Mouse (Mus musculus) lung, embryonic 14.5 days (tissue): Measurements from ENCODE around the gene Adgrg3. TPM values are rescaled to one million over a fixed set of nuclear protein-coding genes. Genes with fewer than 3 reads are reported as not detected.

Experiments used
- ATAC-seq: fragments of 200-750 bp; cut with Nextera tagmentation; 2 replicates; pipeline ENCODE4 v1.8.0; 2017; ENCODE audit warnings: mild to moderate bottlenecking, moderate TSS enrichment, moderate library complexity; ENCODE audit not compliant: insufficient read depth
- DNase-seq: peaks from one replicate; pipeline ENCODE4 v3.0.0-alpha.2; 2015
- H3K27ac ChIP-seq: fragments of 300-500 bp; sonication (generic); 2 replicates; pipeline ENCODE4 v1.5.1; 2014; ENCODE audit warnings: low read depth, mild to moderate bottlenecking, moderate library complexity
- H3K27me3 ChIP-seq: fragments of 300-500 bp; sonication (generic); 2 replicates; pipeline ENCODE4 v1.6.1; 2014; ENCODE audit warnings: low read length, control low read depth; ENCODE audit not compliant: insufficient read depth
- H3K36me3 ChIP-seq: fragments of 300-500 bp; sonication (generic); 2 replicates; pipeline ENCODE4 v1.6.1; 2014; ENCODE audit warnings: control low read depth; ENCODE audit not compliant: insufficient read depth
- H3K4me1 ChIP-seq: fragments of 300-500 bp; sonication (generic); 2 replicates; pipeline ENCODE4 v1.6.1; 2014; ENCODE audit warnings: antibody characterized with exemption, control low read depth; ENCODE audit not compliant: insufficient read depth
- H3K4me2 ChIP-seq: fragments of 300-500 bp; sonication (generic); 2 replicates; pipeline ENCODE4 v1.6.1; 2014; ENCODE audit warnings: mild to moderate bottlenecking
- H3K4me3 ChIP-seq: fragments of 300-500 bp; sonication (generic); 2 replicates; pipeline ENCODE4 v1.5.1; 2014; ENCODE audit warnings: low read depth, low read length
- H3K9ac ChIP-seq: fragments of 300-500 bp; sonication (generic); 2 replicates; pipeline ENCODE4 v1.6.1; 2014
- H3K9me3 ChIP-seq: fragments of 300-500 bp; sonication (generic); 2 replicates; pipeline ENCODE4 v1.6.1; 2016; ENCODE audit warnings: low read depth, low read length, control low read depth
- CTCF ChIP-seq: IDR thresholded peaks from 2 replicates; pipeline ENCODE4 v1.5.1; 2016; ENCODE audit warnings: antibody characterized with exemption, low read depth
- WGBS: fragments of 180-500 bp; shearing (Covaris S2); extraction: QIAGEN DNeasy Blood & Tissue Kit; methylation state at CpG from one replicate; pipeline ENCODE4 v1.1.7; 2014; 5-methylcytosine and 5-hydroxymethylcytosine counted together
- polyA plus RNA-seq: library from polyadenylated mRNA; unstranded; fragments of >200 nt; fragmentation: Nextera tagmentation; extraction: Ambion mirVana; gene quantifications from 2 replicates; pipeline ENCODE4 v1.2.1, GENCODE M21; 2014

The Adgrg3 gene
- polyA plus RNA-seq, 1 experiment from 2014 or later: 4.0 TPM

- DNase-seq: peak; percentile 88
- no peaks in the 10 kb centered on the region for H3K27me3 ChIP-seq
- TF ChIP-seq CTCF: peak; percentile 99
- H3K9ac ChIP-seq: no peak overlapping the region
- peaks cover 4% of the 10 kb centered on the region; the same call in 1 of the 2 replicates for H3K4me1 ChIP-seq
- H3K4me3 ChIP-seq: no peak overlapping the region
- no peak overlapping the region for H3K4me2 ChIP-seq
- ATAC-seq: peak; percentile 70
- peaks cover 12% of the 10 kb centered on the region for H3K36me3 ChIP-seq
- no peak overlapping the region for H3K27ac ChIP-seq
- 8% methylated on average over 7 of the region's 7 CpGs for WGBS
- no peaks in the 10 kb centered on the region for H3K9me3 ChIP-seq
Measured at GRCm38 (mm10) chr8:95001655-95002054, 15.8 kb upstream of the Adgrg3 start.

GRCm38 (mm10) chr8:95002089-95002655 lies 15.3 kb upstream of the Adgrg3 start:
- H3K9ac ChIP-seq: no peak overlapping the region
- H3K4me3 ChIP-seq: no peak overlapping the region
- 0 out of 2 replicates have a peak, but pooled peaks have one; percentile 2 for ATAC-seq
- H3K27ac ChIP-seq: no peak overlapping the region
- TF ChIP-seq CTCF: no peak
- WGBS: 48% methylated on average over 8 of the region's 8 CpGs
- peaks cover 12% of the 10 kb centered on the region for H3K36me3 ChIP-seq
- H3K27me3 ChIP-seq: no peaks in the 10 kb centered on the region
- H3K4me1 ChIP-seq: peaks cover 4% of the 10 kb centered on the region; the same call in 1 of the 2 replicates
- H3K9me3 ChIP-seq: no peaks in the 10 kb centered on the region
- no peak for DNase-seq
- no peak overlapping the region for H3K4me2 ChIP-seq

- peaks cover 26% of the 10 kb centered on the region; the same call in 1 of the 2 replicates for H3K36me3 ChIP-seq
- H3K4me2 ChIP-seq: no peak overlapping the region
- DNase-seq (no peak), ATAC-seq (no peak)
- no peak overlapping the region for H3K4me3 ChIP-seq
- no peaks in the 10 kb centered on the region for H3K9me3 ChIP-seq
- no peak overlapping the region for H3K27ac ChIP-seq
- WGBS: 78% methylated on average over 15 of the region's 15 CpGs
- H3K9ac ChIP-seq: no peak overlapping the region
- no peaks in the 10 kb centered on the region for H3K27me3 ChIP-seq
- no peaks in the 10 kb centered on the region for H3K4me1 ChIP-seq
- no peak for TF ChIP-seq CTCF
Measured at GRCm38 (mm10) chr8:95012442-95012919, 5.0 kb upstream of the Adgrg3 start.

GRCm38 (mm10) chr8:95015866-95016265 lies 1.6 kb upstream of the Adgrg3 start:
- H3K4me1 ChIP-seq: no peaks in the 10 kb centered on the region
- no peak overlapping the region for H3K27ac ChIP-seq
- no peak overlapping the region for H3K4me3 ChIP-seq
- WGBS: 68% methylated on average over 4 of the region's 4 CpGs
- H3K36me3 ChIP-seq: peaks cover 10% of the 10 kb centered on the region; the same call in 1 of the 2 replicates
- no peak for TF ChIP-seq CTCF
- H3K4me2 ChIP-seq: no peak overlapping the region
- DNase-seq (no peak), ATAC-seq (no peak)
- no peaks in the 10 kb centered on the region for H3K27me3 ChIP-seq
- H3K9ac ChIP-seq: no peak overlapping the region
- no peaks in the 10 kb centered on the region for H3K9me3 ChIP-seq

- DNase-seq: no peak
Measured at GRCm38 (mm10) chr8:95016684-95017083, 808 bp upstream of the Adgrg3 start.

GRCm38 (mm10) chr8:95017969-95018635 lies 610 bp downstream of the Adgrg3 start:
- Histone ChIP-seq H3K9ac (no peak overlapping the region), H3K9me3 (no peaks in the 10 kb centered on the region), H3K4me2 (no peak overlapping the region), H3K27ac (no peak overlapping the region), H3K27me3 (no peaks in the 10 kb centered on the region), H3K36me3 (no peaks in the 10 kb centered on the region), H3K4me3 (no peak overlapping the region), H3K4me1 (no peaks in the 10 kb centered on the region)
- DNase-seq: no peak
- WGBS: 56% methylated on average over 9 of the region's 9 CpGs
- no peak for TF ChIP-seq CTCF
- no peak for ATAC-seq

More at GRCm38 (mm10) chr8:95016684-95017083, 808 bp upstream of the Adgrg3 start:
- Histone ChIP-seq H3K9me3 (no peaks in the 10 kb centered on the region), H3K9ac (no peak overlapping the region), H3K4me3 (no peak overlapping the region), H3K27me3 (no peaks in the 10 kb centered on the region), H3K36me3 (peaks cover 9% of the 10 kb centered on the region; the same call in 1 of the 2 replicates), H3K4me1 (no peaks in the 10 kb centered on the region), H3K4me2 (no peak overlapping the region), H3K27ac (no peak overlapping the region)
- 54% methylated on average over 4 of the region's 4 CpGs for WGBS
- TF ChIP-seq CTCF: no peak
- no peak for ATAC-seq

- TF ChIP-seq CTCF: no peak
- Histone ChIP-seq H3K4me1 (no peaks in the 10 kb centered on the region), H3K4me2 (peak overlapping the region; percentile 41), H3K9ac (no peak overlapping the region), H3K9me3 (no peaks in the 10 kb centered on the region), H3K27ac (peak overlapping the region; percentile 75; the same call in 1 of the 2 replicates), H3K36me3 (no peaks in the 10 kb centered on the region), H3K27me3 (no peaks in the 10 kb centered on the region), H3K4me3 (no peak overlapping the region)
- ATAC-seq (peak; percentile 64; the same call in 1 of the 2 replicates), DNase-seq (peak; percentile 48)
- WGBS: 42% methylated on average over 12 of the region's 12 CpGs
Measured at GRCm38 (mm10) chr8:95020293-95020777, 2.8 kb downstream of the Adgrg3 start.
